Mouse (Mus musculus): ENCODE results near the gene Ubald1.

- TF ChIP-seq KAT2A (conservative IDR thresholded peaks at IDR 0.05; ENCODE audit: low read depth, low read length) = no peak
- no peak for TF ChIP-seq POLR2AphosphoS2 (IDR thresholded peaks at IDR 0.05; ENCODE audit: low read length)
- no peak for TF ChIP-seq ZNF384 (IDR thresholded peaks at IDR 0.05; ENCODE audit: low read depth, low read length)
Measured at GRCm38 (mm10) chr16:4910758-4911157, 30.6 kb upstream of the Ubald1 start.
